Mouse (Mus musculus) E14TG2a.4 (cell line): ENCODE measurements around the gene Parpbp.

Source experiments
- H3K27me3 ChIP-seq: 2 replicates; pipeline ENCODE4 v1.6.1; 2014; ENCODE audit warnings: low read length, control low read depth; ENCODE audit not compliant: insufficient read depth
- H3K36me3 ChIP-seq: 2 replicates; pipeline ENCODE4 v1.6.1; 2014; ENCODE audit warnings: low read length, control low read depth; ENCODE audit not compliant: insufficient read depth
- H3K4me1 ChIP-seq: replicated peaks from 2 replicates; pipeline ENCODE4 v1.6.1; 2014; ENCODE audit warnings: low read depth, low read length, control low read depth
- H3K4me3 ChIP-seq: replicated peaks from 2 replicates; pipeline ENCODE4 v1.5.1; 2014; ENCODE audit warnings: mild to moderate bottlenecking, low read length
- H3K9me3 ChIP-seq: 2 replicates; pipeline ENCODE4 v1.6.1; 2014; ENCODE audit warnings: low read length, control low read depth
- CTCF ChIP-seq: conservative IDR thresholded peaks from 2 replicates; pipeline ENCODE4 v1.5.1; 2014; ENCODE audit warnings: low read length
- NANOG ChIP-seq: IDR thresholded peaks from 2 replicates; pipeline ENCODE4 v1.6.1; 2014; ENCODE audit warnings: borderline replicate concordance, low read length, mixed read lengths
- POU5F1 ChIP-seq: IDR thresholded peaks from 2 replicates; pipeline ENCODE4 v1.6.1; 2014; ENCODE audit warnings: low read length, borderline replicate concordance

Parpbp gene

DNA sequence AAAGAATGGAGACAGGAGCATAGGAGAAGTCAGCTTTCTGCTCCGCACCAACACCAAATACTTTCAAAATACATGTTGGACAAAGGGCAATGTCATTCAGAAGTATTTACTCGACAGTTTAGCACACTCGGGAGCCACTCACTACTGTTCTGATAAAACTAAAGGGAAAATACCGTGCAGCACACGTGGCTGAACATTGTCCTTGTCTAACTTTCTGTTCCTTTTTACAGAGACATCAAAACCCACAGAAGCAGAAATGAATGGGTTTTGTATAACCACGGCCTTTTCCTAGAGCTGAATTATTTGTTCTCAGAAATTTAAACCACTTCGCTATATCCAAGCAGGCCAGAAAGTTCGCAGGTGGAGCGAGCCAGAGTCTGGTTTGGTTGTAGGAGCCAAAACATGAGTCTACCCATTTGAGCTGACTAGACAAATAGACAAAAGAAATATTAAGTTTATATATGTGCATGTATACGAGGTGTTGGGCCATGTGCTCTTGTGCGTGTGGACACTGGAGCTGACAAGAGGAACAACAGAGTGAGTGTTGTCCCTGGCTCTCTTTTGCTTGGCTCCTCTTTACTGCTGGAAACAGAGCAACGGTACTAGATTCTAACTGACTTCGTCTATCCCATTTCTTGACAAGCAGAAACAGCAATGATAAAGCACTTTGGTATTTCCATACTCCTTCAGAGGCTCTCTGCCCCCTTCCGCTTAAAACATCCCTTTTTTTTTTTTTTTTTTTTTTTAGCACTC lies 92.3 kb downstream of the Parpbp start:
- H3K4me1 ChIP-seq, result no peaks in the 10 kb centered on the region

DNA sequence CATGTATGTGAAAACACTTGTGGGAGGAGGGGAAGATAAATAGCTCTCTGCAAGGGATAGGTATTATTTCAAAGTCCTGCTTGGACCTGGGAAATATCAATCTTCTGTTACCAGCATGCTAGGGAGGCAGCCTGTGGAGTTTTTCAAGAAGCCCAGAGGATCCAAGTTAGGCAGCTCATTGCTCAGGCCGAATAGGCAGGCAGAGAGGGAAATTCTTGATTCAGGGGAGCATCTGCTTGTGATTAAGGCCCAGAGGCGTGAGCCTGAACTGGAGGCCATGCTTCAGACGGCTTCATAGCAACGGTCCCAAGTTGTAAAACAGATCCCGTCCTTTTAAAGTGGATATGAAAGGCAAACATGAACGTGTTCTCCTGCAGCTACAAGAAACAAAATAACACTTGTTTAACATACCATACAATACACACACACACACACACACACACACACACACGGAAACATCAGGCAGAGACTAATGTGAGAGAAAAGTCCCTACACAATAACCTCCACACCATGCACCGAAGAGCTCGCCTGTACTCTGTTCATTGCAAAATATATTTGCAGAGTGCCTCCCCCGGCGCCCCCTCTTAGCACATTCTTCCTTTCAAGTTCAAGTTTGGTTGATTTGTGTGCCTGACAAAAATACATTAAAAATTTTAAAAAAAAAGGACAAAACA lies 100.5 kb downstream of the Parpbp start:
- TF ChIP-seq POU5F1 (no peak), NANOG (no peak), CTCF (no peak)
- H3K9me3 ChIP-seq, result no peaks in the 10 kb centered on the region
- H3K4me3 ChIP-seq, result no peak overlapping the region
- no peaks in the 10 kb centered on the region for H3K36me3 ChIP-seq
- no peaks in the 10 kb centered on the region for H3K4me1 ChIP-seq
- no peaks in the 10 kb centered on the region for H3K27me3 ChIP-seq

More for the DNA sequence above, 92.3 kb downstream of the Parpbp start:
- Histone ChIP-seq H3K9me3 (no peaks in the 10 kb centered on the region), H3K27me3 (no peaks in the 10 kb centered on the region), H3K36me3 (no peaks in the 10 kb centered on the region), H3K4me3 (no peak overlapping the region)
- no peak for TF ChIP-seq CTCF
- no peak for TF ChIP-seq POU5F1
- TF ChIP-seq NANOG, result no peak

DNA sequence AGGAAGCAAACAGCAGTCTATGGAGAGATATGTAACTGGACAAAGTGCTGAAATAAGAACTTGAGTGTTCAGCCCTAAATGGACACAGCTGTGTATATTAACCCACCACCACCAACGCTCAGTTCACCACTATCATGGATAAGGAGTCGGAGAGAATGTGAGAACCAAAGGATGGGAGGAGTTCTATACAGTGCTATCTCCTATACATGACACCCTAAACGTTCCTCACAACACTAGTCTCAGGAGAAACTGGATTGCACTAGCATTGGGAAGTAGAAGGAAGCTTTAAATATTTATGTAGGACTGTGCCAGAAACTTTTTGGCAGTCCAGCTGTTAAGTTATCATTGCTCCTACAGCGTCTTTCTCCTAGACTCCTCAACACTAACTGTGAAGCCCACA lies 102.4 kb downstream of the Parpbp start:
- Histone ChIP-seq H3K4me1 (no peaks in the 10 kb centered on the region), H3K4me3 (no peak overlapping the region), H3K36me3 (no peaks in the 10 kb centered on the region), H3K9me3 (no peaks in the 10 kb centered on the region), H3K27me3 (no peaks in the 10 kb centered on the region)
- TF ChIP-seq POU5F1, result no peak
- TF ChIP-seq CTCF, result no peak
- TF ChIP-seq NANOG, result no peak
